Mouse (Mus musculus) neural tube, embryonic 13.5 days (tissue): ENCODE results near the gene Nfasc. TPM values are rescaled to one million over a fixed set of nuclear protein-coding genes. Genes with fewer than 3 reads are reported as not detected.

Source experiments
- ATAC-seq: fragments of 200-750 bp; cut with Nextera tagmentation; 2 replicates; pipeline ENCODE4 v1.8.0; 2017; ENCODE audit warnings: low read depth, mild to moderate bottlenecking, moderate TSS enrichment, moderate library complexity
- H3K27ac ChIP-seq: fragments of 300-500 bp; sonication (generic); replicated peaks from 2 replicates; pipeline ENCODE4 v1.5.1; 2015; ENCODE audit warnings: moderate library complexity, mild to moderate bottlenecking, inconsistent platforms
- H3K27me3 ChIP-seq: fragments of 300-500 bp; sonication (generic); 2 replicates; pipeline ENCODE4 v1.6.1; 2015; ENCODE audit warnings: mild to moderate bottlenecking, inconsistent platforms
- H3K36me3 ChIP-seq: fragments of 300-500 bp; sonication (generic); 2 replicates; pipeline ENCODE4 v1.6.1; 2015; ENCODE audit warnings: mild to moderate bottlenecking, inconsistent platforms
- H3K4me1 ChIP-seq: fragments of 300-500 bp; sonication (generic); replicated peaks from 2 replicates; pipeline ENCODE4 v1.6.1; 2015; ENCODE audit warnings: inconsistent platforms
- H3K4me2 ChIP-seq: fragments of 300-500 bp; sonication (generic); 2 replicates; pipeline ENCODE4 v1.6.1; 2015; ENCODE audit warnings: inconsistent platforms, mild to moderate bottlenecking, moderate library complexity
- H3K4me3 ChIP-seq: fragments of 300-500 bp; sonication (generic); 2 replicates; pipeline ENCODE4 v1.5.1; 2015; ENCODE audit warnings: mild to moderate bottlenecking, inconsistent platforms
- H3K9ac ChIP-seq: fragments of 300-500 bp; sonication (generic); 2 replicates; pipeline ENCODE4 v1.6.1; 2015; ENCODE audit warnings: moderate library complexity, mild to moderate bottlenecking, inconsistent platforms
- H3K9me3 ChIP-seq: fragments of 300-500 bp; sonication (generic); 2 replicates; pipeline ENCODE4 v1.6.1; 2016; ENCODE audit warnings: inconsistent platforms
- WGBS: fragments of 180-500 bp; shearing (Covaris S2); methylation state at CpG from one replicate; pipeline ENCODE4 v1.1.7; 2015; 5-methylcytosine and 5-hydroxymethylcytosine counted together
- polyA plus RNA-seq: library from polyadenylated mRNA; unstranded; fragments of >200 nt; fragmentation: Nextera tagmentation; extraction: Ambion mirVana; gene quantifications from 2 replicates; pipeline ENCODE4 v1.2.1, GENCODE M21; 2015

The Nfasc gene
- polyA plus RNA-seq, 1 experiment from 2014 or later, result 38.2 TPM

- 94% methylated on average over 13 of the region's 13 CpGs for WGBS
- Histone ChIP-seq H3K9me3 (no peaks in the 10 kb centered on the region), H3K27me3 (no peaks in the 10 kb centered on the region), H3K4me3 (no peak overlapping the region), H3K9ac (no peak overlapping the region; the same call in 1 of the 2 replicates), H3K27ac (peak overlapping the region; percentile 42; the same call in 1 of the 2 replicates), H3K4me2 (no peak overlapping the region), H3K36me3 (peaks cover 42% of the 10 kb centered on the region), H3K4me1 (peaks cover 60% of the 10 kb centered on the region)
- no peak for ATAC-seq
These were observed 213.5 kb downstream of the Nfasc start for GRCm38 (mm10) chr1:132528071-132528470.

- peak overlapping the region; percentile 67 for H3K9ac ChIP-seq
- H3K9me3 ChIP-seq, result no peaks in the 10 kb centered on the region
- peak; percentile 38 for ATAC-seq
- H3K27me3 ChIP-seq, result no peaks in the 10 kb centered on the region
- 0 out of 2 replicates have a peak overlapping the region, but pooled peaks have one; percentile 6 for H3K4me2 ChIP-seq
- H3K4me3 ChIP-seq, result no peak overlapping the region
- 9% methylated on average over 10 of the region's 10 CpGs for WGBS
- H3K4me1 ChIP-seq, result peaks cover 37% of the 10 kb centered on the region
- H3K27ac ChIP-seq, result peak overlapping the region; percentile 90
- peaks cover 55% of the 10 kb centered on the region for H3K36me3 ChIP-seq
These were observed 215.8 kb downstream of the Nfasc start for GRCm38 (mm10) chr1:132525832-132526231.

DNA sequence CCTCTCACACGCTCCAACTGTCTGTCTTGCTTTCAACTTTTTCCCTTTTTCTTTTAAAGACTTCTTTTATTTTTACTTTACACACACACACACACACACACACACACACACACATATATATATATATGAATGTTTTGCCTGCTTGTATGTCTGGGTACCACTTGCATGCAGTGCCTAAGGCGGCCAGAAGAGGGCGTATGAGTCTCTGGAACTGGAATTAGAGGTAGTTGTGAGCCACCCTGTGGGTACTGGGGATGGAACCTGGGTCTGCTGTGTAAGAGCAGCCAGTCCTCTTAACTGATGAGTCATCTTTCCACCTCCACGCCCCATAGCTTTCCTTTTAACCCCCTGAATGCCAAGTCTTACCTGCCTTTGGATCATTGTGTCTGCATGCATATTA, 217.7 kb downstream of the Nfasc start:
- Histone ChIP-seq H3K9ac (no peak overlapping the region), H3K4me1 (peaks cover 23% of the 10 kb centered on the region), H3K9me3 (no peaks in the 10 kb centered on the region), H3K4me3 (no peak overlapping the region), H3K27ac (no peak overlapping the region), H3K36me3 (peaks cover 68% of the 10 kb centered on the region), H3K4me2 (no peak overlapping the region), H3K27me3 (no peaks in the 10 kb centered on the region)
- WGBS, result 32% methylated on average over 4 of the region's 4 CpGs
- ATAC-seq, result no peak

DNA sequence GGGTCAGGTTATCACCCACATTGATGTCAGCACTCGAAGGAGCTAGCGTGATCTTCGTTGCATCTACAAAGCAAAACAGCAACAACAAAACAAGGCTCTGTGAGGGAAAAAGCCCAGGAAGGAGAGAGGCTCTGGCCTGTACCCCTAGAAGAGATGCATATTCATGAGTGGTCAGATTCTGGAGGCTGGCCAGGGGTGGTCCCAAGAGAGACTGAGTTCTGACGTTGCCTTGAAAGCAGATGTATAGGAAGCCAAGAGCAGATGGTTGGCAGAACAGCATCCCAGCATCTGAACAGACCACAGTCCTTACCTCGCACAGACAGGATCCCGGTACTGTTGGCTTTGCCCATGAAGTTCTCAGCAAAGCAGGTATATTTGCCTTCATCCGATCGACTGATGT, 218.5 kb downstream of the Nfasc start:
- no peak overlapping the region for H3K27ac ChIP-seq
- H3K4me1 ChIP-seq, result peaks cover 23% of the 10 kb centered on the region
- WGBS, result 78% methylated on average over 8 of the region's 8 CpGs
- H3K27me3 ChIP-seq, result no peaks in the 10 kb centered on the region
- H3K4me3 ChIP-seq, result no peak overlapping the region
- peaks cover 69% of the 10 kb centered on the region for H3K36me3 ChIP-seq
- H3K9me3 ChIP-seq, result no peaks in the 10 kb centered on the region
- H3K4me2 ChIP-seq, result no peak overlapping the region
- ATAC-seq, result no peak
- H3K9ac ChIP-seq, result no peak overlapping the region

DNA sequence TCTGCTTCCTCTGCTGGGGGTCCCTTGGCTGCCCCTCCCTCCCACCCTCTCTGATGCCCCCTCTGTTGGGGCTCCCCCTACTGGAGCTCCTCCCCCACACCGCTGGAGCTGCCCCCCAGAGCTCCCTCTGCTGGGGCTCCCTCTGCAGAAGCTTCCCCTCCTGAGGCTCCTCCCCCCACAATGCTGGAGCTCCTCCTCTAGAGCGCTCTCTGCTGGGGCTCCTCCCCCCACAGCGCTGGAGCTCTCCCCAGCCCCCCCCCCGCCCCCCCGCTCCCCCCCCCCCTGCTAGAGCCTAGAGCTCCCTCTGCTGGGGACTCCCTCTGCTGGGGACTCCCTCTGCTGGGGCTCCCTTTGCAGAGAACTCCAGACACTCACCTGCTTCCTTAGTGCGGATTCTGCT, 220.8 kb downstream of the Nfasc start:
- WGBS, result 18% methylated on average over 4 of the region's 6 CpGs
- Histone ChIP-seq H3K27me3 (no peaks in the 10 kb centered on the region), H3K4me1 (peaks cover 12% of the 10 kb centered on the region), H3K36me3 (peaks cover 84% of the 10 kb centered on the region), H3K27ac (no peak overlapping the region), H3K4me2 (no peak overlapping the region), H3K4me3 (no peak overlapping the region), H3K9me3 (no peaks in the 10 kb centered on the region), H3K9ac (no peak overlapping the region)
- no peak for ATAC-seq

DNA sequence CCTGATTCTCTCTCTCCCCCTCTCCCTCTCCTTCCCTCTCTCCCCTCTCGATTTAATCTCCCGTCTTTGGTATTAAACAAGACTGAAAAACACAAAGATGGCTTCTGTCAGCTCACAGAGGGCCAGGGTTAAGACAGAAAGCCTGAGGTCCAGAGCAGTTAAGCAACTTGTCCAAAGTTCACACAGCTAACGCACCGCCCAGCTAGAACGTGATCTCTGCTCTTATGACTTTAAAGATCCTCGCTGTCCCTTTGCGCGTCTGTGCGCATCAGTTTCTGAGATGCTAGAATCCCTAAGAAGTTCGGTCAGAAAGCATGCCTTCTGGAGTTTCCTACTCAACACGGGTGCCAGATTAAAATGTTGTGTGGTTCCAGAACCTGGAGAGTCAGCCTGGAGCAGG, 221.9 kb downstream of the Nfasc start:
- Histone ChIP-seq H3K9ac (no peak overlapping the region), H3K27ac (no peak overlapping the region), H3K9me3 (no peaks in the 10 kb centered on the region), H3K36me3 (peaks cover 87% of the 10 kb centered on the region), H3K4me2 (no peak overlapping the region), H3K4me3 (no peak overlapping the region), H3K27me3 (no peaks in the 10 kb centered on the region), H3K4me1 (peaks cover 6% of the 10 kb centered on the region; the same call in 1 of the 2 replicates)
- WGBS, result 88% methylated on average over 11 of the region's 11 CpGs
- ATAC-seq, result no peak

DNA sequence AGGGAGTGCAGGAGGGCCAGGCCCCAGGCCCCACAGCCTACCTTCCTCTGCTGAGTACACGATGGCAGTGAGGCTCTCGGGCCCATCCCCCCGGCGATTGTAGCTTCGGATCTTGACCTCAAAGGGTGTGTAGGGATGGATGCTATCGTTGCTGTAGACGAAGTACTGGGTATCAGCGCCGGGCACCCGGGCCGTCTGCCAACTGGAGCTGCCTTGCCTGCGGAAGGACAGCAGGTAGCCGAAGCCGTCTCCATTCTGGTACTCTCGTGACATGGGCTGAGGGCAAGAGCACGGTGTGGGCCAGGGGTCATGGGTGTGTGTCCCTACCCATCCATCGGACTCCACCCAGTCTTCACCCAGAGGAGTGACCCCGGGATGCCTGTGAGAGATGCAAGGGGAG, 223.0 kb downstream of the Nfasc start:
- Histone ChIP-seq H3K27ac (no peak overlapping the region), H3K4me2 (no peak overlapping the region), H3K36me3 (peaks cover 87% of the 10 kb centered on the region), H3K4me3 (no peak overlapping the region), H3K4me1 (peaks cover 5% of the 10 kb centered on the region; the same call in 1 of the 2 replicates), H3K27me3 (no peaks in the 10 kb centered on the region), H3K9ac (no peak overlapping the region), H3K9me3 (no peaks in the 10 kb centered on the region)
- WGBS, result 87% methylated on average over 18 of the region's 18 CpGs
- no peak for ATAC-seq

DNA sequence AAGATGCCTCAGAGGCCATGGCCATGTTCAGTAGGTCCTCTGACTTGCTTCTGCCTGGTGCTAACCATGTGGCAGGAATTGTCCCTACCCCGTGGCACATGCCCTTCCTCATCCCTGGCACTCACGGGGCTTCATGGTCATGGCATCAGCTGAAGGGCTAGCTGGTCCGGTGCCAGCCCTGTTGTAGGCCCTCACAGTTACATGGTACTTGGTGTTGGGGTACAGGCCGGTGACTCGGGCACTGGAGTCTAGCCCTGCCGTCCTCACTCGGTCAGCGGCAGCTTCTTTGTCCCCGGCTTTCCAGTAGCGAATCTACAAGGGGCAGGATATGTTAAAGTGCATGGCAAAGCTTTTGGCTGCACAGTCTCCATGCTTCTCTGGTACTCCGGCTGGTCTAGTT, 224.8 kb downstream of the Nfasc start:
- no peak overlapping the region for H3K4me2 ChIP-seq
- no peak overlapping the region for H3K27ac ChIP-seq
- H3K9ac ChIP-seq, result no peak overlapping the region
- ATAC-seq, result no peak
- H3K27me3 ChIP-seq, result no peaks in the 10 kb centered on the region
- H3K9me3 ChIP-seq, result no peaks in the 10 kb centered on the region
- no peak overlapping the region for H3K4me3 ChIP-seq
- 94% methylated on average over 11 of the region's 11 CpGs for WGBS
- H3K36me3 ChIP-seq, result peaks cover 73% of the 10 kb centered on the region
- peaks cover 1% of the 10 kb centered on the region; the same call in 1 of the 2 replicates for H3K4me1 ChIP-seq

DNA sequence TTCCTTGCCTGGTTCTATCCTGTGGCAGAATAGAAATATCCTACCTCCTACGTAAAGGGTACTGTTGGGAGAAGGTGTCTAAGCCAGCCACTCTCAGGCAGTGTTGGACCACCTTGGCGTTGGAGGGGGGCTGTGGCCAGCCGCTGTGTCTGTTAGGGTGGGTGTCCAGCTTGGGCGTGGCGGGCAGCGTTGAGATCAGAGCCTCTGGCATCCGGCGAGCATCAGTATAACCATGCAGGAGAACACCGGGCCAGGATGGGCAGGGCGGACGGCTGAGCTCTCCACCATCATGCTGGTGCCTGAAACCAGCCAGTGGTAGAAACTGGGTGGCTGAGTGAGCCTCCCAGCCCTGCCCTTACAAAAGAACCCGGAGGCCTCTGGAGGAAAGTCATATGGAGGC, 226.3 kb downstream of the Nfasc start:
- H3K4me1 ChIP-seq, result peaks cover 7% of the 10 kb centered on the region; the same call in 1 of the 2 replicates
- peaks cover 64% of the 10 kb centered on the region for H3K36me3 ChIP-seq
- no peak overlapping the region for H3K4me2 ChIP-seq
- 92% methylated on average over 12 of the region's 12 CpGs for WGBS
- no peak for ATAC-seq
- no peak overlapping the region for H3K9ac ChIP-seq
- H3K27me3 ChIP-seq, result no peaks in the 10 kb centered on the region
- H3K9me3 ChIP-seq, result no peaks in the 10 kb centered on the region
- no peak overlapping the region for H3K27ac ChIP-seq
- H3K4me3 ChIP-seq, result no peak overlapping the region

Other genes starting within 250 kb of the Nfasc start
- 1.0 and 1.1 TPM in 2 replicates for gene Tmem81, start 235.6 kb downstream of the Nfasc start, polyA plus RNA-seq
- 84.9 and 102 TPM in 2 replicates for gene Cntn2, start 198.5 kb downstream of the Nfasc start, polyA plus RNA-seq
- 26.0 and 26.8 TPM in 2 replicates for gene Lrrn2, start 138.5 kb upstream of the Nfasc start, polyA plus RNA-seq